Mouse (Mus musculus) embryonic fibroblast, embryonic 13.5 days (primary cell): ENCODE measurements around the gene Kat6b.

Experiments used
- CTCF ChIP-seq: IDR thresholded peaks from 2 replicates; pipeline ENCODE4 v1.5.1; 2011; ENCODE audit warnings: mild to moderate bottlenecking, control low read depth, low read length, moderate library complexity, borderline replicate concordance; ENCODE audit not compliant: insufficient read depth
- POLR2A ChIP-seq: IDR thresholded peaks from 2 replicates; pipeline ENCODE4 v1.6.1; 2011; ENCODE audit warnings: low read depth, mild to moderate bottlenecking, control low read depth, low read length, moderate library complexity

DNA sequence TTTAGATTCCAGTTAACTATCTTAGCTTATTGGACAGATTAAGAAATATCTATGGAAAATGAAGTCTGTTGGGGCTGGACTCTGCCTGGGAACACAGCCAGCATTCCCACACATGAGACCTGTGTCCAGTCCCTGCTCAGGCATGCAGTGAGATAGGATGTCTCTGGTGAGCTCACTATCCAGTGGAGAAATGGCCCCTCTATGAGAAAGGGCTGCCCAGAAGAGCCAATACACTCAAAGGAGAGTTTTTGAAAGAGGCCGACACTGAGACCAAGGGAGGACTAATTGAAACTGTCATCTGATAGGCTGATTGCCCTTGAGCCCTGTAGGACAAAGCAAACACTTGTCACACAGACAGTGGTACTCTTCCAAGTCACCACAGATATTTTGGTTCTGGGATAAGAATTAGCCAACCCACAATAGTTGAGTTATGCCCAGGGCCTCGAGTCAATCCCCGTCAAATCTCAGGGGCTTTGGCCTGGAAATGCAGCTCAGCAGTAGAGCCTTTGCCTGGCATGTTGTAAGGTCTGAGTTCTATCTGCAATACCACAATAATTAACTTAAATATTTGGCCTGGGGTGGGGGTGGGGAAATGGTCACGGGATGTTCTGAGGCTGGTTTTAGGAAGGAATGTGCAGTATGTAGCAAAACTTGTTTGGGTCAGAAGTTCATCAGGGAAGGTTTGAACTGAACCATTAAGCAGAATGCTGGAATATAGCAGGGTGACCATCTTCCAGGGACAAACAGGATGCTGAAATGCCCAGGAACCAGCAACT, 239.4 kb downstream of the Kat6b start:
- no peak for TF ChIP-seq POLR2A
- no peak for TF ChIP-seq CTCF
